Mouse (Mus musculus) liver, embryonic 16.5 days (tissue): Measurements from ENCODE around the gene Tm7sf2. TPM values are rescaled to one million over a fixed set of nuclear protein-coding genes. Genes with fewer than 3 reads are reported as not detected.

Experiments used
- ATAC-seq: fragments of 200-750 bp; cut with Nextera tagmentation; 2 replicates; pipeline ENCODE4 v1.8.0; 2017; ENCODE audit warnings: low read depth, mild to moderate bottlenecking, moderate number of reproducible peaks, moderate library complexity
- H3K27ac ChIP-seq: fragments of 300-500 bp; sonication (generic); 2 replicates; pipeline ENCODE4 v1.5.1; 2014; ENCODE audit warnings: mild to moderate bottlenecking, low read length
- H3K27me3 ChIP-seq: fragments of 300-500 bp; sonication (generic); 2 replicates; pipeline ENCODE4 v1.6.1; 2014; ENCODE audit warnings: low read depth, low read length, mixed read lengths; ENCODE audit not compliant: control insufficient read depth, insufficient read depth
- H3K36me3 ChIP-seq: fragments of 300-500 bp; sonication (generic); 2 replicates; pipeline ENCODE4 v1.6.1; 2014; ENCODE audit warnings: mild to moderate bottlenecking; ENCODE audit not compliant: control insufficient read depth, insufficient read depth
- H3K4me1 ChIP-seq: fragments of 300-500 bp; sonication (generic); 2 replicates; pipeline ENCODE4 v1.6.1; 2014; ENCODE audit warnings: low read depth, low read length, mixed read lengths; ENCODE audit not compliant: control insufficient read depth
- H3K4me2 ChIP-seq: fragments of 300-500 bp; sonication (generic); 2 replicates; pipeline ENCODE4 v1.6.1; 2014; ENCODE audit warnings: low read depth, low read length, mixed read lengths
- H3K4me3 ChIP-seq: fragments of 300-500 bp; sonication (generic); 2 replicates; pipeline ENCODE4 v1.5.1; 2014; ENCODE audit warnings: low read depth, mild to moderate bottlenecking, low read length
- H3K9ac ChIP-seq: fragments of 300-500 bp; sonication (generic); 2 replicates; pipeline ENCODE4 v1.6.1; 2014; ENCODE audit warnings: low read depth, low read length
- H3K9me3 ChIP-seq: fragments of 300-500 bp; sonication (generic); replicated peaks from 2 replicates; pipeline ENCODE4 v1.6.1; 2016; ENCODE audit warnings: low read length; ENCODE audit not compliant: control insufficient read depth
- WGBS: fragments of 180-500 bp; shearing (Covaris S2); extraction: QIAGEN DNeasy Blood & Tissue Kit; methylation state at CpG from one replicate; pipeline ENCODE4 v1.1.7; 2014; ENCODE audit not compliant: insufficient replicate concordance; 5-methylcytosine and 5-hydroxymethylcytosine counted together
- microRNA-seq: library from miRNA; unstranded; fragments of <30 nt; microRNA quantifications from one replicate; pipeline ENCODE4, GENCODE M21; 2016
- polyA plus RNA-seq: library from polyadenylated mRNA; unstranded; fragments of >200 nt; fragmentation: Nextera tagmentation; extraction: Ambion mirVana; gene quantifications from 2 replicates; pipeline ENCODE4 v1.2.1, GENCODE M21; 2015

Gene Tm7sf2
- polyA plus RNA-seq, 1 experiment from 2014 or later: 53.7 TPM

- Histone ChIP-seq H3K4me3 (peak overlapping the region; percentile 42), H3K36me3 (no peaks in the 10 kb centered on the region), H3K9me3 (no peaks in the 10 kb centered on the region), H3K4me1 (peaks cover 46% of the 10 kb centered on the region), H3K27me3 (no peaks in the 10 kb centered on the region), H3K4me2 (peak overlapping the region; percentile 51), H3K27ac (peak overlapping the region; percentile 74), H3K9ac (peak overlapping the region; percentile 52)
- 22% methylated on average over 15 of the region's 15 CpGs for WGBS
- peak; percentile 41 for ATAC-seq
Observed at GRCm38 (mm10) chr19:6018142-6019089, 49.8 kb downstream of the Tm7sf2 start.

GRCm38 (mm10) chr19:6016532-6016931 is 51.6 kb downstream of the Tm7sf2 start:
- Histone ChIP-seq H3K4me3 (peak overlapping the region; percentile 74), H3K4me1 (peaks cover 50% of the 10 kb centered on the region), H3K4me2 (peak overlapping the region; percentile 96), H3K9ac (peak overlapping the region; percentile 83), H3K36me3 (peaks cover 4% of the 10 kb centered on the region; the same call in 1 of the 2 replicates), H3K9me3 (no peaks in the 10 kb centered on the region), H3K27me3 (no peaks in the 10 kb centered on the region), H3K27ac (peak overlapping the region; percentile 95; the same call in 1 of the 2 replicates)
- WGBS: 65% methylated on average over 7 of the region's 7 CpGs
- no peak for ATAC-seq

- WGBS: 4% methylated on average over 40 of the region's 40 CpGs
- H3K4me3 ChIP-seq: peak within 1 kb of the TSS; percentile 74
- peak; percentile 55 for ATAC-seq
- peak within 1 kb of the TSS; percentile 95 for H3K27ac ChIP-seq
- H3K4me1 ChIP-seq: peaks cover 50% of the 10 kb centered on the region
- no peaks in the 10 kb centered on the region for H3K9me3 ChIP-seq
- H3K36me3 ChIP-seq: peaks cover 11% of the 10 kb centered on the region
- H3K9ac ChIP-seq: peak within 1 kb of the TSS; percentile 83
- H3K27me3 ChIP-seq: no peaks in the 10 kb centered on the region
- H3K4me2 ChIP-seq: peak within 1 kb of the TSS; percentile 96
Observed at GRCm38 (mm10) chr19:6015511-6016315, 52.5 kb downstream of the Tm7sf2 start, which contains the start of gene Capn1. Capn1 (minus strand) TSS chr19:6015897.

- H3K27ac ChIP-seq: peak overlapping the region; percentile 95
- H3K4me1 ChIP-seq: peaks cover 50% of the 10 kb centered on the region
- H3K27me3 ChIP-seq: no peaks in the 10 kb centered on the region
- H3K9ac ChIP-seq: peak overlapping the region; percentile 83
- H3K4me2 ChIP-seq: peak overlapping the region; percentile 96
- H3K9me3 ChIP-seq: no peaks in the 10 kb centered on the region
- ATAC-seq: peak; percentile 95
- peaks cover 18% of the 10 kb centered on the region for H3K36me3 ChIP-seq
- WGBS: under 1% methylated on average over 16 of the region's 18 CpGs
- peak overlapping the region; percentile 74 for H3K4me3 ChIP-seq
Observed at GRCm38 (mm10) chr19:6014991-6015510, 53.1 kb downstream of the Tm7sf2 start.

GRCm38 (mm10) chr19:6013691-6014090 is 54.5 kb downstream of the Tm7sf2 start:
- Histone ChIP-seq H3K27me3 (no peaks in the 10 kb centered on the region), H3K36me3 (peaks cover 26% of the 10 kb centered on the region), H3K27ac (peak overlapping the region; percentile 42; the same call in 1 of the 2 replicates), H3K9ac (peak overlapping the region; percentile 83), H3K4me1 (peaks cover 46% of the 10 kb centered on the region), H3K4me3 (peak overlapping the region; percentile 74), H3K4me2 (peak overlapping the region; percentile 96), H3K9me3 (no peaks in the 10 kb centered on the region)
- ATAC-seq: no peak
- 78% methylated on average over 10 of the region's 10 CpGs for WGBS

Small RNA genes within 50 kb of the gene (microRNA-seq; reads per million reads assigned to microRNA genes)
- 0.74 reads per million for gene Mir6988

Other genes starting within 250 kb of the Tm7sf2 start
- 13.9 and 14.0 TPM in 2 replicates for gene Frmd8, start 193.1 kb downstream of the Tm7sf2 start, polyA plus RNA-seq
- 6.3 and 6.9 TPM in 2 replicates for gene Slc25a45, start 190.6 kb downstream of the Tm7sf2 start, polyA plus RNA-seq
- gene Tigd3, start 174.2 kb downstream of the Tm7sf2 start, polyA plus RNA-seq: 2.3 and 2.6 TPM in 2 replicates
- gene Dpf2, start 155.4 kb downstream of the Tm7sf2 start, polyA plus RNA-seq: 48.4 and 52.8 TPM in 2 replicates
- gene Cdc42ep2, start 143.6 kb downstream of the Tm7sf2 start, polyA plus RNA-seq: 2.9 and 3.6 TPM in 2 replicates
- gene Pola2, start 104.2 kb downstream of the Tm7sf2 start, polyA plus RNA-seq: 47.2 and 48.6 TPM in 2 replicates
- 0.06 TPM in 2 replicates for gene Slc22a20, start 82.2 kb downstream of the Tm7sf2 start, polyA plus RNA-seq
- gene Capn1, start 52.5 kb downstream of the Tm7sf2 start, polyA plus RNA-seq: 22.2 and 23.4 TPM in 2 replicates
- gene Syvn1, start 21.8 kb downstream of the Tm7sf2 start, polyA plus RNA-seq: 14.4 and 19.0 TPM in 2 replicates
- gene Mrpl49, start 10.6 kb downstream of the Tm7sf2 start, polyA plus RNA-seq: 37.4 and 38.5 TPM in 2 replicates
- gene Fau, start 10.5 kb downstream of the Tm7sf2 start, polyA plus RNA-seq: 440 and 454 TPM in 2 replicates
- gene Znhit2, start 7.2 kb downstream of the Tm7sf2 start, polyA plus RNA-seq: 15.3 and 17.7 TPM in 2 replicates
- 27.8 and 28.9 TPM in 2 replicates for gene Vps51, start 8.9 kb upstream of the Tm7sf2 start, polyA plus RNA-seq
- not detected in 2 replicates for gene Tmem262, start 11.7 kb upstream of the Tm7sf2 start, polyA plus RNA-seq
- 0.38 and 0.41 TPM in 2 replicates for gene Gm28374, start 13.9 kb upstream of the Tm7sf2 start, polyA plus RNA-seq
- 19.2 and 21.8 TPM in 2 replicates for gene Zfpl1, start 16.6 kb upstream of the Tm7sf2 start, polyA plus RNA-seq
- gene Cdca5, start 16.6 kb upstream of the Tm7sf2 start, polyA plus RNA-seq: 28.9 and 32.5 TPM in 2 replicates
- 0.20 and 0.48 TPM in 2 replicates for gene AC131692.1, start 26.0 kb upstream of the Tm7sf2 start, polyA plus RNA-seq
- 2.5 TPM in 2 replicates for gene Naaladl1, start 37.4 kb upstream of the Tm7sf2 start, polyA plus RNA-seq
- 16.5 and 16.8 TPM in 2 replicates for gene Sac3d1, start 50.3 kb upstream of the Tm7sf2 start, polyA plus RNA-seq
- gene Snx15, start 59.9 kb upstream of the Tm7sf2 start, polyA plus RNA-seq: 54.8 and 61.2 TPM in 2 replicates
- gene Batf2, start 72.6 kb upstream of the Tm7sf2 start, polyA plus RNA-seq: 0.09 and 0.66 TPM in 2 replicates
- gene Arl2, start 73.2 kb upstream of the Tm7sf2 start, polyA plus RNA-seq: 23.5 and 25.1 TPM in 2 replicates
- not detected in 2 replicates for gene Majin, start 116.0 kb upstream of the Tm7sf2 start, polyA plus RNA-seq
- gene Gpha2, start 158.0 kb upstream of the Tm7sf2 start, polyA plus RNA-seq: not detected in 2 replicates
- gene Ppp2r5b, start 167.5 kb upstream of the Tm7sf2 start, polyA plus RNA-seq: 3.5 and 3.7 TPM in 2 replicates
- 4.9 and 6.1 TPM in 2 replicates for gene Atg2a, start 173.3 kb upstream of the Tm7sf2 start, polyA plus RNA-seq
- gene Ehd1, start 208.4 kb upstream of the Tm7sf2 start, polyA plus RNA-seq: 62.1 and 68.6 TPM in 2 replicates
- gene Cdc42bpg, start 238.1 kb upstream of the Tm7sf2 start, polyA plus RNA-seq: 0.34 and 0.40 TPM in 2 replicates